Mouse (Mus musculus): ENCODE results near the gene Ddost. TPM values are rescaled to one million over a fixed set of nuclear protein-coding genes. Genes with fewer than 3 reads are reported as not detected.

Ddost gene
- polyA plus RNA-seq (2014; fragmentation: Nextera tagmentation; extraction: Ambion mirVana): 371 and 379 TPM in 2 replicates

GRCm38 (mm10) chr4:138304340-138305104 is at the start of gene Ddost:
Gene Ddost (plus strand): TSS chr4:138304730.
- Histone ChIP-seq H3K4me3 (ENCODE audit: low read depth, low read length) (peak within 1 kb of the TSS; percentile 97), H3K36me3 (ENCODE audit: insufficient read depth) (peaks cover 25% of the 10 kb centered on the region), H3K9me3 (ENCODE audit: low read depth, low read length) (no peaks in the 10 kb centered on the region), H3K27me3 (ENCODE audit: insufficient read depth, low read length) (no peaks in the 10 kb centered on the region), H3K27ac (ENCODE audit: low read depth) (peak within 1 kb of the TSS; percentile 85), H3K4me1 (ENCODE audit: insufficient read depth) (peaks cover 7% of the 10 kb centered on the region; the same call in 1 of the 2 replicates), H3K9ac (peak within 1 kb of the TSS; percentile 91), H3K4me2 (peak within 1 kb of the TSS; percentile 81)
- peak; percentile 100 for DNase-seq
- TF ChIP-seq CTCF (IDR thresholded peaks at IDR 0.05; ENCODE audit: low read depth): no peak
- WGBS: under 1% methylated on average over 64 of the region's 64 CpGs
- ATAC-seq (ENCODE audit: insufficient read depth): peak; percentile 99

DNA sequence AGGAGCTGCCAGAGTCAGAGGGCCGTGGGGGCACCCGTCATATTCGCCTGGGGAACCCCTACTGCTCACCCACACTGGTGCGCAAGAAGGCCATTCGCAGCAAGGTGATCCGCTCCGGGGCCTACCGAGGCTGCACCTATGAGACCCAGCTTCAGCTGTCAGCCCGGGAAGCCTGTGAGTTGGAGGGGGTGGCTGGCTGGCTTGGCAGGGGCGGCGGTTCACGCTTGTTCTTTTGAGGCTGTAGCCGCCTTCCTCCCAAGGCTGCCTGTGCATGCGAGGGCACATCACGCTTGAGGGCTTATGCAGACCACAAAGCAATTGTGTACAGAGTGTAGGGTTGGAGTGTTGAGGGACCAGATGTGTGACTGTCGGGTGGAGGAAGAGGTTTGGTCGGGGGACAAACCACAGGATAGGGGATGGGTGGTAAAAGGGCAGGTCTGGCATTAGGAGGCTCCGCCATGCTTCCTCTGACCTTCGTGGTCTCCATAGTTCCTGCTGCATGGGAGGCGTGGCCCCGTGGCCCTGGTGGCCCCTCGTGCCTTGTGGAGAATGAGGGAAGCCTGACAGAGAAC is 47.3 kb upstream of the Ddost start:
- Histone ChIP-seq H3K4me3 (ENCODE audit: low read depth, low read length) (no peak overlapping the region), H3K36me3 (ENCODE audit: insufficient read depth) (no peaks in the 10 kb centered on the region), H3K27me3 (ENCODE audit: insufficient read depth, low read length) (no peaks in the 10 kb centered on the region; the same call in 1 of the 2 replicates), H3K27ac (ENCODE audit: low read depth) (no peak overlapping the region), H3K9me3 (ENCODE audit: low read depth, low read length) (no peaks in the 10 kb centered on the region), H3K9ac (no peak overlapping the region), H3K4me1 (ENCODE audit: insufficient read depth) (no peaks in the 10 kb centered on the region), H3K4me2 (no peak overlapping the region)
- WGBS: 82% methylated on average over 22 of the region's 22 CpGs
- DNase-seq (no peak), ATAC-seq (ENCODE audit: insufficient read depth) (no peak)
- TF ChIP-seq CTCF (IDR thresholded peaks at IDR 0.05; ENCODE audit: low read depth): no peak

DNA sequence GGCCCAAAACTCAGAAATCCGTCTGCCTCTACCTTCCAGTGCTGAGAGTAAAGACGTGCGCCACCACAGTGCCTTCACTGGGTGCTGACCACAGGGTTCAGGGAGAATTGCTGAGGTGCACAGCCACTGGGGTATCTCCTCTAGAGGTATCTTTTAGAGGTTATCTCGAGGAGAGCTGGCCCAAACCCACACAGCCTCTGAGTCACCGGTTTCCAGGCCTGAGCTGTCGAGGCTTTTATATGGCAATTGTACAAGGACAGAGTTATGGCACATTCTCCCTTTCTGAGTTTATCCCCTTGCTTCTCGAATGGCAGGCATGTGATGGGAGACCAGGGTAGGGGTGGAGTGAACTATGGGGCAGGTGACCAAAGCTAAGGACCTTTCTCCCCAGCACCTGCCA is 45.9 kb upstream of the Ddost start:
- H3K27me3 ChIP-seq (ENCODE audit: insufficient read depth, low read length): no peaks in the 10 kb centered on the region; the same call in 1 of the 2 replicates

GRCm38 (mm10) chr4:138259482-138259881 is 45.0 kb upstream of the Ddost start:
- Histone ChIP-seq H3K4me2 (no peak overlapping the region), H3K9me3 (ENCODE audit: low read depth, low read length) (no peaks in the 10 kb centered on the region), H3K27me3 (ENCODE audit: insufficient read depth, low read length) (no peaks in the 10 kb centered on the region; the same call in 1 of the 2 replicates), H3K9ac (no peak overlapping the region), H3K36me3 (ENCODE audit: insufficient read depth) (no peaks in the 10 kb centered on the region), H3K4me3 (ENCODE audit: low read depth, low read length) (no peak overlapping the region), H3K4me1 (ENCODE audit: insufficient read depth) (no peaks in the 10 kb centered on the region), H3K27ac (ENCODE audit: low read depth) (no peak overlapping the region)
- no peak for TF ChIP-seq CTCF (IDR thresholded peaks at IDR 0.05; ENCODE audit: low read depth)
- WGBS: 68% methylated on average over 5 of the region's 5 CpGs
- ATAC-seq (ENCODE audit: insufficient read depth): no peak
- DNase-seq: no peak

More for the DNA sequence above, 45.9 kb upstream of the Ddost start:
- Histone ChIP-seq H3K9me3 (ENCODE audit: low read depth, low read length) (no peaks in the 10 kb centered on the region), H3K4me2 (no peak overlapping the region), H3K4me1 (ENCODE audit: insufficient read depth) (no peaks in the 10 kb centered on the region), H3K36me3 (ENCODE audit: insufficient read depth) (no peaks in the 10 kb centered on the region), H3K9ac (no peak overlapping the region), H3K27ac (ENCODE audit: low read depth) (no peak overlapping the region), H3K4me3 (ENCODE audit: low read depth, low read length) (no peak overlapping the region)
- no peak for DNase-seq
- 82% methylated on average over 7 of the region's 7 CpGs for WGBS
- ATAC-seq (ENCODE audit: insufficient read depth): no peak
- TF ChIP-seq CTCF (IDR thresholded peaks at IDR 0.05; ENCODE audit: low read depth): no peak

DNA sequence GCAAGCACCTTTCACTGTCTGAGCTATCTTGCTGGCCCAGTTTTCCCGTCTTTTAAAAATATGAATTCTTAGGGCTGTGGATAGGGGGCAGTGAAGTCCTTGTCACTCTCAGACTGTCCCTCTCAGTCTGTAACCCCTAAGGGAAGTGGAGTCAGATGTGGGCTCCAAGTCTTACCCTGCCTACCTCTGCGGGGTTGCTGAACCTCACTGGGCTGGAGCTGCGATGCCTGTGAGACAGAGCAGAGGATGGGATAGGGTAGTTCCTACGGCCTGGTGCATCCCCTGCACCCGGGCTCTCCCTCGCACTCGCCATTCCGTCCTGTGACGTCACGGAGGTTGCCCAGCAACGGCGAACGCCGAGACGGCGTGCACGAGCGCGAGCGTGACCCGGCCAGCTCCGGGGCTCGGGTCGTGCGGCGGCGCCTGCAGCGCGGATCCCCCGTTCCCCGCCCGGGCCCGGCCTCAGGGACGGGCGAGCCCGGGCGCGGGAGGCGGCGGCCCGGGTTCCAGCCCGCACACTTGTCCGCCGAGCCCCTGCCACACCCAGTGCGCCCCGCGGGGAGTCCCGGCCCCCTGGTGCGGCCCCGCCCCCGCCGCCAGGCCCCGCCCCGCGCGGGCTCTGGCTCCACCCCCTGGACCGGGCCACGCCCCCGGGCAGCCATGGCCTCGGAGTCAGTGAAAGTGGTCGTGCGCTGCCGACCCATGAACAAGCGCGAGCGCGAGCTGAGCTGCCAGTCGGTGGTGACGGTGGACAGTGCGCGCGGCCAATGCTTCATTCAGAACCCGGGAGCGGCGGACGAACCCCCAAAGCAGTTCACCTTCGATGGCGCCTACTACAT is 42.5 kb upstream of the Ddost start:
- Histone ChIP-seq H3K27me3 (ENCODE audit: insufficient read depth, low read length) (no peaks in the 10 kb centered on the region; the same call in 1 of the 2 replicates), H3K4me3 (ENCODE audit: low read depth, low read length) (peak overlapping the region; percentile 69), H3K9me3 (ENCODE audit: low read depth, low read length) (no peaks in the 10 kb centered on the region), H3K4me1 (ENCODE audit: insufficient read depth) (no peaks in the 10 kb centered on the region), H3K27ac (ENCODE audit: low read depth) (no peak overlapping the region), H3K36me3 (ENCODE audit: insufficient read depth) (no peaks in the 10 kb centered on the region), H3K4me2 (peak overlapping the region; percentile 84), H3K9ac (peak overlapping the region; percentile 50)
- ATAC-seq (ENCODE audit: insufficient read depth): peak; percentile 94
- peak; percentile 59 for TF ChIP-seq CTCF (IDR thresholded peaks at IDR 0.05; ENCODE audit: low read depth)
- WGBS: under 1% methylated on average over 73 of the region's 78 CpGs
- DNase-seq: peak; percentile 92

GRCm38 (mm10) chr4:138267869-138268268 is 36.7 kb upstream of the Ddost start:
- ATAC-seq (ENCODE audit: insufficient read depth) (no peak), DNase-seq (no peak)
- 80% methylated on average over 10 of the region's 10 CpGs for WGBS
- no peaks in the 10 kb centered on the region for H3K9me3 ChIP-seq (ENCODE audit: low read depth, low read length)
- peaks cover 11% of the 10 kb centered on the region for H3K4me1 ChIP-seq (ENCODE audit: insufficient read depth)
- H3K27ac ChIP-seq (ENCODE audit: low read depth): no peak overlapping the region
- H3K27me3 ChIP-seq (ENCODE audit: insufficient read depth, low read length): no peaks in the 10 kb centered on the region; the same call in 1 of the 2 replicates
- no peak overlapping the region for H3K9ac ChIP-seq
- H3K36me3 ChIP-seq (ENCODE audit: insufficient read depth): no peaks in the 10 kb centered on the region
- no peak overlapping the region for H3K4me3 ChIP-seq (ENCODE audit: low read depth, low read length)
- TF ChIP-seq CTCF (IDR thresholded peaks at IDR 0.05; ENCODE audit: low read depth): no peak
- H3K4me2 ChIP-seq: no peak overlapping the region
